Mouse (Mus musculus): ENCODE results near the gene Sik2.

DNA sequence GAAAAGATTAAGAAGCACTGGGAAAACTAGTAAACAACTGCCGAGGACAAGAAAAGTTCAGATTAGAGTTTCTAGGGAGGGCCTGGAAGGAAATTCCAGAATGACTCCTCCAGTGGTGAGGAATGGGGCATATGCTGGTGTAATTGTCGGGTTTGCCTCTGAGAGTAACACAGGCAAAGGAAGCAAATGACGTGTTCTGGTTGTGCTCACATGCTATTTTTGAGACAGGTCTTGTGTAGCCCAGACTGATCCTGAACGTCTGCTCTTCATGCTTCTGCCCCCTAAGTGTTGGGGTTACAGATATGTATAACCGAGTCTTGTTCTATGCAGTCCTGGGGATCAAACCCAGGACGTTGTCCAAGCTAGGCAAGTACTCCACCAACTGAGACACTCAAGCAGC, 22.7 kb upstream of the Sik2 start:
- TF ChIP-seq POLR2AphosphoS2 (IDR thresholded peaks at IDR 0.05; ENCODE audit: insufficient read length, low read depth) = no peak
- TF ChIP-seq TCF12 (IDR thresholded peaks at IDR 0.05; ENCODE audit: insufficient read depth, poor library complexity, severe bottlenecking) = no peak
- no peak for TF ChIP-seq POLR2A (IDR thresholded peaks at IDR 0.05; ENCODE audit: insufficient read length, low read depth)
- no peak for TF ChIP-seq CEBPB (IDR thresholded peaks at IDR 0.05; ENCODE audit: insufficient read depth, poor library complexity, severe bottlenecking)
- TF ChIP-seq USF1 (IDR thresholded peaks at IDR 0.05; ENCODE audit: low read depth) = no peak
- TF ChIP-seq MYOG (IDR thresholded peaks at IDR 0.05; ENCODE audit: control insufficient read depth in 1 of 3, insufficient read depth in 1 of 3, insufficient read length in 2 of 3, low read depth in 2 of 3) = no peak
- no peak for TF ChIP-seq MYOD1 (IDR thresholded peaks at IDR 0.05; ENCODE audit: control insufficient read depth in 1 of 3, insufficient read length in 2 of 3, low read depth in 2 of 3)
- TF ChIP-seq E2F4 (IDR thresholded peaks at IDR 0.05; ENCODE audit: insufficient read depth) = no peak
- TF ChIP-seq MAX (IDR thresholded peaks at IDR 0.05; ENCODE audit: low read depth) = no peak
- TF ChIP-seq SRF (IDR thresholded peaks at IDR 0.05; ENCODE audit: control insufficient read depth, insufficient read length, low read depth) = no peak
